Comparison of ENCODE assay signal across 24 mouse cellular contexts in the genomic region with DNA sequence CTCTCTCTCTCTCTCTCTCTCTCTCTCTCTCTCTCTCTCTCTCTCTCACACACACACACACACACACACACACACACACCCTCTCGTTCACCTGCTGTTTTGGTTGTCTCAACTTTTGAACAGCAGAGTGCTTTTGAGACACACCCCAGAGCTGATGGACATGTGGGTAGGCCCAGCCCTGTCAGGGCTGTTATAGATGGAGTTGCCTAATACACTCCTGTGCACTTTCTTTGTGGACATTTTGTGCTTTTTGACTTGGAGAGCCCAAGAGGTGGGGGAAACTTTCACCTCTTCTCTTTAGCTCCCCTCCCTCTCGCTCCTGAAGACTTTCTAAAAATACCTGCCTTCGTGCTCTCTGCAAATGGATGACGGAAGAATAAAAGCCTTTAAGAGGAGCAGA. TPM values are rescaled to one million over a fixed set of nuclear protein-coding genes. Genes with fewer than 3 reads are reported as not detected.
"Had no signal": no experiment of that assay in that cellular context is flagged by ENCODE, and none has a peak within 500 bp of the region (broad histone marks: within the 10 kb centered on the region; RNA-seq: fewer than 3 reads in every experiment).

No protein-coding gene starts in this region.

- H3K4me2 ChIP-seq: limb, embryonic 13.5 days; liver, embryonic 12.5 days; liver, embryonic 15.5 days; neural tube, embryonic 12.5 days; neural tube, embryonic 15.5 days had no signal

- H3K4me3 ChIP-seq: layer of hippocampus, adult 2 months; limb, embryonic 10.5 days; limb, embryonic 13.5 days; liver, embryonic 12.5 days; liver, embryonic 15.5 days; neural tube, embryonic 12.5 days; neural tube, embryonic 15.5 days had no signal

- H3K9me3 ChIP-seq: limb, embryonic 10.5 days; liver, embryonic 12.5 days; liver, embryonic 15.5 days; neural tube, embryonic 12.5 days; neural tube, embryonic 15.5 days had no signal

- H3K4me1 ChIP-seq: limb, embryonic 10.5 days; liver, embryonic 12.5 days; liver, embryonic 15.5 days had no signal

- ATAC-seq: intestine, postnatal 0 days; liver, embryonic 12.5 days had no signal

- DNase-seq: kidney, adult 2 months; layer of hippocampus, adult 9-11 months; liver; right cerebral cortex, adult 18-20 months; right cerebral cortex, postnatal 14 days; right cerebral cortex, postnatal 4 days; thymus, adult 2 months; thymus, postnatal 14 days; thymus, postnatal 4 days had no signal

- H3K36me3 ChIP-seq: limb, embryonic 10.5 days; limb, embryonic 13.5 days; liver, embryonic 12.5 days; liver, embryonic 15.5 days; neural tube, embryonic 12.5 days; neural tube, embryonic 15.5 days had no signal

- H3K27me3 ChIP-seq: liver, embryonic 15.5 days; neural tube, embryonic 12.5 days; neural tube, embryonic 15.5 days had no signal

- H3K9ac ChIP-seq: limb, embryonic 13.5 days; liver, embryonic 12.5 days; liver, embryonic 15.5 days; neural tube, embryonic 12.5 days; neural tube, embryonic 15.5 days had no signal

- H3K27ac ChIP-seq: kidney, postnatal 0 days; layer of hippocampus, adult 2 months; limb, embryonic 10.5 days; limb, embryonic 13.5 days; liver, embryonic 12.5 days; liver, embryonic 15.5 days; macrophage; neural tube, embryonic 12.5 days; neural tube, embryonic 15.5 days; stomach, postnatal 0 days had no signal

RNA-seq across cellular contexts. Expression of gene Gtsf1l, which starts 59.7 kb away (rescaled TPM):
- polyA plus RNA-seq: intestine, embryonic 14.5 days; intestine, postnatal 0 days; kidney, adult 2 months; kidney, embryonic 14.5 days; kidney, postnatal 0 days; large intestine, adult 2 months; limb, embryonic 10.5 days; limb, embryonic 13.5 days; liver, embryonic 12.5 days; liver, embryonic 15.5 days; macrophage; neural tube, embryonic 12.5 days; neural tube, embryonic 15.5 days; stomach, embryonic 14.5 days; thymus, adult 2 months had no signal
